Mouse (Mus musculus) urinary bladder, postnatal 14 days (tissue): ENCODE measurements around the gene Map1lc3a.

ENCODE experiments used
- DNase-seq: peaks from one replicate; pipeline ENCODE4 v3.0.0; 2021; ENCODE audit warnings: low spot score

Map1lc3a gene

GRCm38 (mm10) chr2:155276195-155276594, at the start of gene Map1lc3a:
Gene Map1lc3a (plus strand): TSS chr2:155276297.
- DNase-seq: peak; percentile 96

- DNase-seq: no peak
Measured at GRCm38 (mm10) chr2:155235746-155236361, 40.2 kb upstream of the Map1lc3a start.

DNA sequence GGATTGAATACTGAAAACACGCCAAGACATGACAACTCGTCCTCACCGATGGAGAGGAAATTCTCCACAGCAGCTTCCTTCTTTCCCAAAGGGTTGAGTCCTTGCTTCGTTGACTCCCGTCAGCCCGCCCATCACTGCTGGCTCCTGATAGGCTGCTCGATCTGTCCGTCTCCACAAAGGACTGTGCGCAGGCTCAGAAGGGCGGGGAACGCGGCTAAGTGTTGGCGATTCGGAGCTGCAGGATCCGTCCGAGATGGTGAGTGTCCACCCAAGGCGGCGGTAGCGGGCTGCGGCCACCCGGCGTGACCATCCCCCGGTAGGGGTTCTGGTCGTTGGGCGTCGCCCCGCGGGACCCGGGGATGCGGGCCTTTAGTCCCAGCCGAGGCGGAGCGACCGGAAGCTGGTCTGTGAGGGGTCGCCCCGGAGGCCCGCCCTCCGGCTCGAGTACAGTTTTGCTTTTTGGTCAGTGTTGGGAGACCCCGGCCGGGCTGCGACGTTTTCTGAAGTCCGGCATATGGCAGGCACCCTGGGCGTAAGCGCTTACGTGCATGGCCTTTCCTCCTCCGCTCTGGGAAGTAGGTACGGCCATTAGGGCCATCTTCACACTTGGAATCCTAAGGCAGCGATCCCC, 39.6 kb upstream of the Map1lc3a start, which contains the start of gene Dynlrb1:
TSS of gene Dynlrb1 (plus strand) at position 172 of the 631 bp plus-strand sequence.
- DNase-seq: peak; percentile 100

DNA sequence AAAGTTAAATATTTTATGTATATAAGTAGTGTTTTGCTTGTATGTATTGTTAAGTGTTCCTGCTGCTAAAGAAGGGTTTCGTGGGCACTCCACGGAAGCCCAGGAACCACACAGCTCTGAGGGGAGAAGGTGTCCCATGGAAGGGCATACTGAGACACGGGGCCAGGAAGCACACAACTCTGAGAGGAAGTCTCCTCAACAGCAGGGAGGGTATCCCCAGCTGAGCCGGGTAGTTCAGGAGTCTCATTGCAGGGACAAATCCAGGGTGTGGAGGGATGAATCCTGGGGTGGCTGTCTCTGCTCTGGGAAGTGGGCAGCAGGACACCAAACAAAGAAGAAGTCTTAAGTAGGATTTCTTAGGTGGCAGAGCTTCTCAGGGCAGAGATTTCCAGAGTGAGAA, 38.8 kb upstream of the Map1lc3a start:
- DNase-seq: no peak

DNA sequence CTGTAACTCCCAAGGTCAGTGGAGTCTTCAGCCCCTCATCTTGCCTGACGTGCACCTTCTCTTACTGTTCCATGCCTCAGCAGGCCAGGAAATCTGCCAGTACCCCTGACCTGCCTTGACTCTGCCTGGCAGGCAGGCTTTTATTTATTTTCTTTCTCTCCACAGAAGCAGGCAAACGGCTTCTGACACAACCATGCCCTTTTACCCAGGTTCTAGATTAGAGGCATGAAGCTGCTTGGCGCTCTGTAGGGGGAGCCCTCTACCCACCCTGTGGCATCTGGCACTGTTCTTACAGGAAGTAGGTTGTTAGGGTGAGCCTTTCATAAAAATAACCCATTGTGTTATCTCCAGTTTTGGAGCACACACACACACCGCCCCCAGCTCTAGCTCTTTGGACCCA, 35.2 kb upstream of the Map1lc3a start:
- DNase-seq: peak; percentile 37

GRCm38 (mm10) chr2:155242296-155242855, 33.7 kb upstream of the Map1lc3a start:
- DNase-seq: peak; percentile 44

DNA sequence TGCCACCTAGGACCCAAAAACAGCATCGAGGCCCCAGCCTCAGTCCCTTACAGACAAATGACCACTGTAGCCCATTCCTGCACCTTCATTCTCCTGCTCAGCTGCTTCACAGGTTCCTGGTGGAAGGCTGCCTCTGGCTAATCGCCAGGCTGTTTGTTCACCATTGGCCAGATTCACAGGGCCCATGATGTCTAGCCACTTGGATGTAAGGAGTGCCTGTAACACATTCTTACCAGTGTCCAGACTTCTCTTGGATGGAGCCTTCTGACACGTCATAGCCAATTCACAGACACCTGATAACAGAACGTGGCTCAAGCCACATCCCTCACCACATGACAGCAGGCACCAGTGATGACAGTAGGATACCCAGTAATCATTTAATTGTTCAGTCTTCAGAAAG, 29.9 kb upstream of the Map1lc3a start:
- no peak for DNase-seq

GRCm38 (mm10) chr2:155248206-155248605, 27.9 kb upstream of the Map1lc3a start:
- no peak for DNase-seq

DNA sequence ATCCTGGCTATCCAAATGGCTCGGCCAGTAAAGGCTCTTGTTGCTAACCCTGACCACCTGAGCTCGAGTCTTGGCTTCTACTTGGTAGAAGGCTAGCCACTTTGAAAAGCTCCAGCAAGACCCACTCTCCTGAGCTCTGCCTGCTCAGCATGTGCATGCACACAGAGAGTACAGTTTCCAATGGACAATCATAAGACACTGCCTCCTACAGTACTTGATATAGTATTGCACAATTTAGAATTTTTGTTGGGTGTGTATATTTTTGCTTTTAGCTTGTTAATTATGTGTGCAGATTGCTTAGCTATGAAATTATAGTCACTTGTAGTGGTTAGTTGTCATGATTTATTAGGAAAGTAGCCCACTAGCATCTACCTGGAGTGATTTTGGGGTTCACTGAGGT, 27.4 kb upstream of the Map1lc3a start:
- DNase-seq: no peak

GRCm38 (mm10) chr2:155249588-155249987, 26.5 kb upstream of the Map1lc3a start:
- DNase-seq: no peak

GRCm38 (mm10) chr2:155265526-155265925, 10.6 kb upstream of the Map1lc3a start:
- no peak for DNase-seq

- DNase-seq: no peak
Measured at GRCm38 (mm10) chr2:155266896-155267295, 9.2 kb upstream of the Map1lc3a start.

DNA sequence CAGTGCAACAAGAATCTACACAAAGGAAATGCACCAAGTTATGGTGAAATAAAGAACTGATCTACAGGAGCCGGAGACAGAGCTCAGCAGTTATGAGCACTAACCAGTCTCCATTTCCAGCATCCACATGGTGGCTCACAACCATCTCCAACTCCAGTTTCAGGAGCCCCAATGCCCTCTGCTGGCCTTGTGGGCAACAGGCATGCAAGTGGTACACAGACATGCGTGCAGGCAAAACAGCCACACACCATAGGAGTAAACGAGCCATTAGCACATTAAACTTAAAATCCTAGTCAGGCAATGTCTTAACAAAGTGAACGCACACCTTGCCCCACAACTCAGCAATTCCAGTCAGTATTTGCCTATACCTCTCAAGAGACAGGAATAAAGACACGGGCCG, 4.1 kb upstream of the Map1lc3a start:
- DNase-seq: no peak

DNA sequence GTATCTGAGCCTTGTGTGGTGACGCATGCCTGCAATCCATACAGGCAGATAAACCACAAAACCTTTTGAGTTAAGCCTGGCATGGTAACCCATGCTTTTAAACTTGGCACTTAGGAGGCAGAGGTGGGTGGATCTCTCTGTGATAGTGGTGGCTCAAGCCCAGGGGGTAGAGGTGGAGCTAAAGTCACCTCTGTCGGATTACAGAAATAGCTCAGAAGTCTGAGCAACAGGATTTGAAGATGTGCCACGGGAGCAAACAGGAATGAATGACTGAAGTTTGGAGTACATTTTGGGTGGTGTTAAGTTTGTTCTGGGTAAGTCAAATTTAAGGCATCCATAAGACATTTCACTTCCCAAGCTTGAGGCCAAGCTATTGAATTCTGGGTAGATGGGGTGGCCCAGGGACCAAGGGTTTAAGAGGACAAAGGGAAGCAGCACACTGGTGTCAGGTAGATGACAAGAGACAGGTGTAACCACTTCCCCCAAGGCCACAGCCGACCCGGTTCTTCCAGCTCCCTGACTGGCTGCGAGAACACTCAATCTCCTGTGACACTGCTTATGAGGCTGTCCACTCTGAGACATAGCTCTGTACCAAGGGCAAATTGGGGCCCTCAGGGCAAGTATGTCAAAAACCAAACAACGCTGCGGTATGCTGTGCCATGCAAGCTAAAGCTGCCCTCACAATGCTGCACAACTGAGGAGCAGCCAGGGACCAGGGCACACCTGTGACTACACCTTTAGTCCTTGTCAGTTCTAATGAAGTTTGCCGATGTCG, 3.5 kb upstream of the Map1lc3a start:
- DNase-seq: no peak

DNA sequence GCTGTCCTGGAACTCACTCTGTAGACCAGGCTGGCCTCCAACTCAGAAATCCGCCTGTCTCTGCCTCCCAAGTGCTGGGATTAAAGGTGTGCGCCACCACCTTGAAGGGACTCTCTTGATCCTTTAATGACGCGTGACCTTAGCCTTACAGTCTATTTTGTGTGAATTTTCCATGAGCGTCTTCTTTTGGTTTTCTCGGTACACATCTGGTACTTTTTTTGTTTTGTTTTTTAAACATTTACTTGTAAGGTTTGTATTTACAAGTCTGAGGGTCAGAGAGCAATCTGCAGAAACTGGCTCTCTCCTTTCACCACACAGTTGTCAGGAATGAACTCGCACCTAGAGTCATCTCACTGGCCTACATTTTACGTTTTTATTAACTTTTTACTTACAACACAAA, 2.5 kb upstream of the Map1lc3a start:
- DNase-seq: no peak

GRCm38 (mm10) chr2:155276621-155277175, 601 bp downstream of the Map1lc3a start:
- DNase-seq: peak; percentile 72

DNA sequence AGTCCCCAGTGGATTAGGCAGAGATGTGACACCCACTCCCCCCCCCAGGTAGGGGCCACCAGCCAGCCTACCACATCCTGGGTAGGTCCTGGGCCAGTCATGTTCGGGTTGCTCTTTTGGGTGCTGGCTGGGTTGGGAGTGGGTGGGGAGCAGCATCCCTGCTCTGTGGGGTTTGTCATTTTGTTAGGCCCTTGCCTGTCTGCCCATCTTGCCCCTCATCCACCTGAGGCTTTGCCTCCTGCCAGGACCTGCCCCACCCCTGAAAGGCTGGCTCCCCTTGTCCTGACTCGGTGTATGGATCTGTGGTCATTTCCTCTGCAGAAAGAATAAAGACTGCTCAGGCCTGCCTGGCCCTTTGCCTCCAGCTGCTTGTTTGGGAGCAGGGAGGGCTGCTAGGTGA, 1.6 kb downstream of the Map1lc3a start:
- DNase-seq: no peak

DNA sequence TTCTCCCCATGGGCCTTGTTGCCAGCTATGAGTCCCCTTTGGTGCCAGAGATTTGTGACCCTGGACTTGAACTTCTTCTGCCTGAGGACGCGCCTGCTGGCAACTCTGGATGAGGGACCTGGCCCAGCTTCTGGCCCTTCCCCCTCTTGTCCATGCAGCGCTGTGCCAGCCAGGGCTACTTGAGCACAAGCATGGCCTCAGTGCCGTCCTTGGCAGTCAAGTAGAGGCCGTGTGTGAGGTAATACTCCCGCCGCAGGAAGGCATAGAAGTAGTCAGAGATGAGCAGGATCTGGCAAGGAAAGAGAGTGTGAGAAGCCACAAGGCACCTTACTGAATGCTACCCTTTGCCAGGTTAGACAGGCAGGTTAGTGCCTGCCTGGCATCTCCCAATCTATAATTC, 2.3 kb downstream of the Map1lc3a start:
- DNase-seq: no peak

GRCm38 (mm10) chr2:155279163-155279562, 3.1 kb downstream of the Map1lc3a start:
- no peak for DNase-seq

GRCm38 (mm10) chr2:155280116-155280515, 4.0 kb downstream of the Map1lc3a start:
- no peak for DNase-seq

DNA sequence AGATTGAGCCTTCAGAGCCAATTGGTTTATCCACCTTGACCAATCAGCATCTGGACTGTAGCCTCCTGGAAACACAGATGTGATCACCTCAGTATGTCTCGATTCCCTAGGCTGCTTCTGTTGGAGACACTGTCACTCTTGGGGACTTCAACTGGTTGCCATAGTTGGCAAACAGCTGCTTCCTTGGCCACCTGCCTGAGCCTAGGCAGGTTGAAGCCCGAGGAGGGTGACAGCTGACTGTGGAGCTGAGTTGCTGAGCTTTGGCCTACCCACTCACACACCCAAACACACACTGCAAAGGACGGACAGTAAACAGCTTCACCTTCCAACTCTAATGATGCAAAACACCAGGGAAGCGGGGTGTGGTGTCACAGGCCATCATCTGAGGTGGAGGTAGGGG, 7.7 kb downstream of the Map1lc3a start:
- DNase-seq: no peak

DNA sequence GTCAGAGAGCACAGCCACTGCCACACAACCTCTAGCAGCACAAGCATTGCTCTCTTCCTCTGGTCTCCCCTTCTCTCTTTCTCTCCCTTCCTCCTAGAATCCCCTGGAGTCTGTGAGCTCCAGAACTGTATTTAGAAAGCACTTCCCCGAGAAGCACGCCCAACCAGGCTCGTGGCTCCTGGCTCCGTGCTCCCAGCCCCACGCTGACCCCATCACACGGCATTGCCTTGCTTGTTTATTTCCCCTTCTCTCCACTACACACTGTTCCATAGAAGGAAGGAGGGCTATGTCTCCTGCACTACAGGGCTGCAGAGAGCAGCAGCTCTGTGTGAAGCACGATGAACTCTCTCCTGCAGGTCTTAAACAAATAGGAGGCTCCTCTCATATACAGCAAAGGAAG, 8.6 kb downstream of the Map1lc3a start:
- no peak for DNase-seq

- no peak for DNase-seq
Measured at GRCm38 (mm10) chr2:155285744-155286143, 9.6 kb downstream of the Map1lc3a start.
